Mouse (Mus musculus) liver, embryonic 15.5 days (tissue): ENCODE results near the gene Mmaa. TPM values are rescaled to one million over a fixed set of nuclear protein-coding genes. Genes with fewer than 3 reads are reported as not detected.

Source experiments
- ATAC-seq: fragments of 200-750 bp; cut with Nextera tagmentation; 2 replicates; pipeline ENCODE4 v1.8.0; 2017; ENCODE audit warnings: moderate number of reproducible peaks, mild to moderate bottlenecking, moderate library complexity; ENCODE audit not compliant: insufficient read depth
- H3K27ac ChIP-seq: fragments of 300-500 bp; sonication (generic); replicated peaks from 2 replicates; pipeline ENCODE4 v1.5.1; 2015; ENCODE audit warnings: mild to moderate bottlenecking, inconsistent platforms
- H3K27me3 ChIP-seq: fragments of 300-500 bp; sonication (generic); 2 replicates; pipeline ENCODE4 v1.6.1; 2015; ENCODE audit warnings: mild to moderate bottlenecking, inconsistent platforms
- H3K36me3 ChIP-seq: fragments of 300-500 bp; sonication (generic); replicated peaks from 2 replicates; pipeline ENCODE4 v1.6.1; 2015; ENCODE audit warnings: moderate library complexity, mild to moderate bottlenecking, inconsistent platforms
- H3K4me1 ChIP-seq: fragments of 300-500 bp; sonication (generic); replicated peaks from 2 replicates; pipeline ENCODE4 v1.6.1; 2015; ENCODE audit warnings: inconsistent platforms
- H3K4me2 ChIP-seq: fragments of 300-500 bp; sonication (generic); 2 replicates; pipeline ENCODE4 v1.6.1; 2015; ENCODE audit warnings: moderate library complexity, mild to moderate bottlenecking, inconsistent platforms
- H3K4me3 ChIP-seq: fragments of 300-500 bp; sonication (generic); replicated peaks from 2 replicates; pipeline ENCODE4 v1.5.1; 2015; ENCODE audit warnings: mild to moderate bottlenecking, inconsistent platforms
- H3K9ac ChIP-seq: fragments of 300-500 bp; sonication (generic); 2 replicates; pipeline ENCODE4 v1.6.1; 2015; ENCODE audit warnings: moderate library complexity, mild to moderate bottlenecking, inconsistent platforms
- H3K9me3 ChIP-seq: fragments of 300-500 bp; sonication (generic); replicated peaks from 2 replicates; pipeline ENCODE4 v1.6.1; 2016; ENCODE audit warnings: inconsistent platforms
- WGBS: fragments of 180-500 bp; shearing (Covaris S2); methylation state at CpG from one replicate; pipeline ENCODE4 v1.1.7; 2015; ENCODE audit warnings: mixed read lengths; ENCODE audit not compliant: insufficient replicate concordance; 5-methylcytosine and 5-hydroxymethylcytosine counted together
- polyA plus RNA-seq: library from polyadenylated mRNA; unstranded; fragments of >200 nt; fragmentation: Nextera tagmentation; extraction: Ambion mirVana; gene quantifications from 2 replicates; pipeline ENCODE4 v1.2.1, GENCODE M21; 2015

Mmaa gene
- polyA plus RNA-seq, 1 experiment from 2014 or later, result 5.3 TPM

GRCm38 (mm10) chr8:79222106-79222751 lies 72.5 kb downstream of the Mmaa start:
- Histone ChIP-seq H3K4me1 (no peaks in the 10 kb centered on the region), H3K9me3 (no peaks in the 10 kb centered on the region), H3K4me2 (no peak overlapping the region), H3K9ac (no peak overlapping the region), H3K27ac (no peak overlapping the region), H3K27me3 (no peaks in the 10 kb centered on the region), H3K4me3 (no peak overlapping the region), H3K36me3 (no peaks in the 10 kb centered on the region)
- no peak for ATAC-seq
- 67% methylated on average over 5 of the region's 5 CpGs for WGBS

Other genes starting within 250 kb of the Mmaa start
- not detected in 2 replicates for gene 1700011L22Rik, start 46.4 kb downstream of the Mmaa start, polyA plus RNA-seq
- 6.1 and 6.4 TPM in 2 replicates for gene Smad1, start 104.6 kb upstream of the Mmaa start, polyA plus RNA-seq